Mouse (Mus musculus) forebrain, postnatal 0 days (tissue): ENCODE results near the gene Lect2. TPM values are rescaled to one million over a fixed set of nuclear protein-coding genes. Genes with fewer than 3 reads are reported as not detected.

Experiments
- ATAC-seq: fragments of 200-750 bp; cut with Nextera tagmentation; 2 replicates; pipeline ENCODE4 v1.8.0; 2017; ENCODE audit warnings: mild to moderate bottlenecking, moderate library complexity
- DNase-seq: peaks from one replicate; pipeline ENCODE4 v3.0.0-alpha.2; 2015
- H3K27ac ChIP-seq: fragments of 300-500 bp; sonication (generic); 2 replicates; pipeline ENCODE4 v1.5.1; 2014; ENCODE audit warnings: low read depth, mild to moderate bottlenecking, antibody characterized with exemption, low read length, moderate library complexity, mixed read lengths
- H3K27me3 ChIP-seq: fragments of 300-500 bp; sonication (generic); 2 replicates; pipeline ENCODE4 v1.6.1; 2014; ENCODE audit warnings: mild to moderate bottlenecking, low read length, mixed read lengths; ENCODE audit not compliant: insufficient read depth
- H3K36me3 ChIP-seq: fragments of 300-500 bp; sonication (generic); 2 replicates; pipeline ENCODE4 v1.6.1; 2014; ENCODE audit warnings: mild to moderate bottlenecking, moderate library complexity; ENCODE audit not compliant: insufficient read depth
- H3K4me1 ChIP-seq: fragments of 300-500 bp; sonication (generic); 2 replicates; pipeline ENCODE4 v1.6.1; 2014; ENCODE audit warnings: antibody characterized with exemption; ENCODE audit not compliant: insufficient read depth
- H3K4me2 ChIP-seq: fragments of 300-500 bp; sonication (generic); 2 replicates; pipeline ENCODE4 v1.6.1; 2014; ENCODE audit warnings: low read depth, mild to moderate bottlenecking, moderate library complexity
- H3K4me3 ChIP-seq: fragments of 300-500 bp; sonication (generic); 2 replicates; pipeline ENCODE4 v1.5.1; 2014; ENCODE audit warnings: low read depth, low read length, mixed read lengths
- H3K9ac ChIP-seq: fragments of 300-500 bp; sonication (generic); 2 replicates; pipeline ENCODE4 v1.6.1; 2014; ENCODE audit warnings: mild to moderate bottlenecking
- H3K9me3 ChIP-seq: fragments of 300-500 bp; sonication (generic); 2 replicates; pipeline ENCODE4 v1.6.1; 2016; ENCODE audit warnings: low read length
- CTCF ChIP-seq: sonication (generic); IDR thresholded peaks from 2 replicates; pipeline ENCODE4 v1.5.1; 2016; ENCODE audit warnings: antibody characterized with exemption, control low read depth, low read depth
- WGBS: fragments of 180-500 bp; shearing (Covaris S2); extraction: QIAGEN DNeasy Blood & Tissue Kit; methylation state at CpG from one replicate; pipeline ENCODE4 v1.1.7; 2014; 5-methylcytosine and 5-hydroxymethylcytosine counted together
- polyA plus RNA-seq: library from polyadenylated mRNA; unstranded; fragments of >200 nt; fragmentation: Nextera tagmentation; extraction: Ambion mirVana; gene quantifications from 2 replicates; pipeline ENCODE4 v1.2.1, GENCODE M21; 2015
- total RNA-seq: library from RNA; depleted of rRNA; stranded (reverse); fragments of >200 nt; gene quantifications from 2 replicates; pipeline ENCODE4 v1.2.3, GENCODE M21; 2014

Gene Lect2
- total and polyA plus RNA-seq, 2 experiments from 2014 or later = not detected

GRCm38 (mm10) chr13:56534931-56535330 lies 13.4 kb downstream of the Lect2 start:
- H3K27ac ChIP-seq = no peak overlapping the region
- H3K9me3 ChIP-seq = peaks cover 5% of the 10 kb centered on the region; the same call in 1 of the 2 replicates
- no peak overlapping the region for H3K4me2 ChIP-seq
- DNase-seq (no peak), ATAC-seq (no peak)
- no peak overlapping the region for H3K9ac ChIP-seq
- no peaks in the 10 kb centered on the region for H3K27me3 ChIP-seq
- 86% methylated on average over 5 of the region's 5 CpGs for WGBS
- no peaks in the 10 kb centered on the region for H3K4me1 ChIP-seq
- no peaks in the 10 kb centered on the region for H3K36me3 ChIP-seq
- TF ChIP-seq CTCF = no peak
- H3K4me3 ChIP-seq = no peak overlapping the region

- no peak overlapping the region for H3K4me3 ChIP-seq
- no peak for ATAC-seq
- H3K9ac ChIP-seq = no peak overlapping the region
- DNase-seq = no peak
- H3K4me1 ChIP-seq = no peaks in the 10 kb centered on the region
- 67% methylated on average over 8 of the region's 8 CpGs for WGBS
- no peaks in the 10 kb centered on the region for H3K36me3 ChIP-seq
- H3K27me3 ChIP-seq = no peaks in the 10 kb centered on the region
- no peak for TF ChIP-seq CTCF
- H3K27ac ChIP-seq = no peak overlapping the region
- H3K9me3 ChIP-seq = peaks cover 2% of the 10 kb centered on the region; the same call in 1 of the 2 replicates
- H3K4me2 ChIP-seq = no peak overlapping the region
Measured at GRCm38 (mm10) chr13:56529685-56530084, 18.6 kb downstream of the Lect2 start.

DNA sequence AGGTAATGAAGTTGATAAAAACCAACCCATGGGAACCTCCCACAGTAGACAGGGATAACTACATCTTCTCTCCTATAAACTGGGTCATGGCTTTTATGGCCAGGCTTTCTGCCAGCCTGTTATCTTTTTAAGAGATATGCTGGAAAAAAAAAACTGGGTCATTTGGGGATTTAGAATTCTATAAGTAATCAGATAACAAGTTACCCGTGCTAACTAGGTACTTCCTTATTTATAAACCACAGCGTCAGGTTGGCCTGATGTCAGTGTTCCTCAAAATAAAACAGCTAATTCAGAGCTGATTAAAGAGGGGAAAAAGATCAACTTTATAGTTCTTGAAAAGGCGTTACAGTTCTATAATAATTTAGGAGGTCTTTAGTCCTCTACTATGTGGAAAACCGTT lies 19.3 kb downstream of the Lect2 start:
- no peak overlapping the region for H3K4me2 ChIP-seq
- H3K4me3 ChIP-seq = no peak overlapping the region
- TF ChIP-seq CTCF = no peak
- no peaks in the 10 kb centered on the region for H3K9me3 ChIP-seq
- H3K9ac ChIP-seq = no peak overlapping the region
- no peaks in the 10 kb centered on the region for H3K27me3 ChIP-seq
- H3K36me3 ChIP-seq = no peaks in the 10 kb centered on the region
- no peaks in the 10 kb centered on the region for H3K4me1 ChIP-seq
- DNase-seq = no peak
- ATAC-seq = no peak
- H3K27ac ChIP-seq = no peak overlapping the region
- 77% methylated on average over 4 of the region's 4 CpGs for WGBS

GRCm38 (mm10) chr13:56528281-56528680 lies 20.0 kb downstream of the Lect2 start:
- TF ChIP-seq CTCF = no peak
- Histone ChIP-seq H3K4me1 (no peaks in the 10 kb centered on the region), H3K4me2 (no peak overlapping the region), H3K36me3 (no peaks in the 10 kb centered on the region), H3K9ac (no peak overlapping the region), H3K4me3 (no peak overlapping the region), H3K9me3 (no peaks in the 10 kb centered on the region), H3K27ac (no peak overlapping the region), H3K27me3 (no peaks in the 10 kb centered on the region)
- ATAC-seq = no peak
- no peak for DNase-seq
- WGBS = 93% methylated on average over 11 of the region's 11 CpGs

DNA sequence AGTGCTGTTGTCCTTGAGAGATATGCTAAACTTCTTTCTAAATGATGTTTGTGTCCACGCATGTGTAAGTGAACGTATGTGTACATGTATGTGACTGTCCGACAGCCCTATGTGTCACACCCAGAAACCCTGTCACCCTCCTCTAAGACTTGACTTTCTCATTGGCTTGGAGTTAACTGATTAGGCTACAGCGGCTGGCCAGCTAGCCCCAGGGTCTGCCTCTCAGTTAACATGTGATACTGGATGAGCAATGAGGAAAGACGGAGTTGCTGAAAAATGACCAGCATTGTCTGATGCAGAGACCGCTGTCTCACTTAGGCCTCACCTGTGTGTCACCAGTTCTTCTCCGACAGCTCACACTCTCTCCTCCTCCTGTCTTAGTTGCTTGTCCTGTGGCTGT lies 20.5 kb downstream of the Lect2 start:
- Histone ChIP-seq H3K9me3 (no peaks in the 10 kb centered on the region), H3K36me3 (no peaks in the 10 kb centered on the region), H3K27me3 (no peaks in the 10 kb centered on the region), H3K4me1 (no peaks in the 10 kb centered on the region), H3K27ac (no peak overlapping the region), H3K9ac (no peak overlapping the region), H3K4me3 (no peak overlapping the region), H3K4me2 (no peak overlapping the region)
- WGBS = 94% methylated on average over 7 of the region's 7 CpGs
- TF ChIP-seq CTCF = no peak
- no peak for ATAC-seq
- DNase-seq = no peak

- H3K27me3 ChIP-seq = no peaks in the 10 kb centered on the region
- TF ChIP-seq CTCF = no peak
- H3K4me1 ChIP-seq = no peaks in the 10 kb centered on the region
- no peak for DNase-seq
- ATAC-seq = no peak
- H3K9me3 ChIP-seq = no peaks in the 10 kb centered on the region
- H3K4me2 ChIP-seq = no peak overlapping the region
- H3K9ac ChIP-seq = no peak overlapping the region
- H3K36me3 ChIP-seq = no peaks in the 10 kb centered on the region
- no peak overlapping the region for H3K27ac ChIP-seq
- 82% methylated on average over 12 of the region's 12 CpGs for WGBS
- no peak overlapping the region for H3K4me3 ChIP-seq
Measured at GRCm38 (mm10) chr13:56526871-56527270, 21.4 kb downstream of the Lect2 start.

- peak overlapping the region; percentile 64 for H3K4me3 ChIP-seq
- H3K27ac ChIP-seq = 0 out of 2 replicates have a peak overlapping the region, but pooled peaks have one; percentile 46
- no peaks in the 10 kb centered on the region for H3K9me3 ChIP-seq
- peak; percentile 35; the same call in 1 of the 2 replicates for ATAC-seq
- H3K27me3 ChIP-seq = no peaks in the 10 kb centered on the region
- no peak for TF ChIP-seq CTCF
- no peaks in the 10 kb centered on the region for H3K4me1 ChIP-seq
- no peaks in the 10 kb centered on the region for H3K36me3 ChIP-seq
- H3K4me2 ChIP-seq = peak overlapping the region; percentile 71
- no peak for DNase-seq
- H3K9ac ChIP-seq = peak overlapping the region; percentile 62
- 3% methylated on average over 8 of the region's 8 CpGs for WGBS
Measured at GRCm38 (mm10) chr13:56522821-56523167, 25.5 kb downstream of the Lect2 start.
